Mouse (Mus musculus) forebrain, embryonic 10.5 days (tissue): ENCODE data around the gene Zfp869. TPM values are rescaled to one million over a fixed set of nuclear protein-coding genes. Genes with fewer than 3 reads are reported as not detected.
"Not testable (repeated sequence)": the region's sequence is repeated elsewhere in the genome, so short reads cannot be mapped to it uniquely, and the experiment has no call there.

Source experiments
- DNase-seq: peaks from one replicate; pipeline ENCODE4 v3.0.0-alpha.2; 2017; ENCODE audit warnings: low spot score; ENCODE audit errors: extremely low spot score
- H3K27ac ChIP-seq: fragments of 300-500 bp; sonication (generic); 2 replicates; pipeline ENCODE4 v1.5.1; 2016; ENCODE audit warnings: mild to moderate bottlenecking
- H3K27me3 ChIP-seq: fragments of 300-500 bp; sonication (generic); 2 replicates; pipeline ENCODE4 v1.6.1; 2016; ENCODE audit warnings: mild to moderate bottlenecking; ENCODE audit not compliant: poor library complexity, severe bottlenecking
- H3K36me3 ChIP-seq: fragments of 300-500 bp; sonication (generic); replicated peaks from 2 replicates; pipeline ENCODE4 v1.6.1; 2016; ENCODE audit warnings: mild to moderate bottlenecking, moderate library complexity
- H3K4me1 ChIP-seq: fragments of 300-500 bp; sonication (generic); 2 replicates; pipeline ENCODE4 v1.6.1; 2016
- H3K4me3 ChIP-seq: fragments of 300-500 bp; sonication (generic); 2 replicates; pipeline ENCODE4 v1.5.1; 2016; ENCODE audit warnings: mild to moderate bottlenecking, moderate library complexity
- H3K9me3 ChIP-seq: fragments of 300-500 bp; sonication (generic); 2 replicates; pipeline ENCODE4 v1.6.1; 2016; ENCODE audit warnings: mild to moderate bottlenecking, moderate library complexity
- WGBS: fragments of 180-500 bp; shearing (Covaris S2); methylation state at CpG from one replicate; pipeline ENCODE4 v1.1.7; 2016; 5-methylcytosine and 5-hydroxymethylcytosine counted together
- polyA plus RNA-seq: library from polyadenylated mRNA; unstranded; fragments of >200 nt; fragmentation: Nextera tagmentation; extraction: Ambion mirVana; gene quantifications from 2 replicates; pipeline ENCODE4 v1.2.1, GENCODE M21; 2016

The Zfp869 gene
- 31.6 and 33.6 TPM in 2 replicates for polyA plus RNA-seq

- not testable (repeated sequence) for DNase-seq, H3K4me3 ChIP-seq, H3K27ac ChIP-seq, H3K27me3 ChIP-seq
- peaks cover 14% of the 10 kb centered on the region for H3K4me1 ChIP-seq
- 94% methylated on average over 10 of the region's 10 CpGs for WGBS
- H3K9me3 ChIP-seq = peaks cover 15% of the 10 kb centered on the region
- H3K36me3 ChIP-seq = peaks cover 82% of the 10 kb centered on the region
Measured at GRCm38 (mm10) chr8:69710624-69711023, at the start of gene Zfp869. Gene Zfp869 (minus strand): TSS chr8:69710724.

- H3K4me1 ChIP-seq = no peaks in the 10 kb centered on the region
- H3K27me3 ChIP-seq = no peaks in the 10 kb centered on the region
- no peaks in the 10 kb centered on the region for H3K9me3 ChIP-seq
- no peak for DNase-seq
- H3K4me3 ChIP-seq = no peak overlapping the region
- H3K36me3 ChIP-seq = peaks cover 77% of the 10 kb centered on the region
- WGBS = 95% methylated on average over 5 of the region's 5 CpGs
- no peak overlapping the region for H3K27ac ChIP-seq
Measured at GRCm38 (mm10) chr8:69758316-69758715, 47.8 kb upstream of the Zfp869 start.

DNA sequence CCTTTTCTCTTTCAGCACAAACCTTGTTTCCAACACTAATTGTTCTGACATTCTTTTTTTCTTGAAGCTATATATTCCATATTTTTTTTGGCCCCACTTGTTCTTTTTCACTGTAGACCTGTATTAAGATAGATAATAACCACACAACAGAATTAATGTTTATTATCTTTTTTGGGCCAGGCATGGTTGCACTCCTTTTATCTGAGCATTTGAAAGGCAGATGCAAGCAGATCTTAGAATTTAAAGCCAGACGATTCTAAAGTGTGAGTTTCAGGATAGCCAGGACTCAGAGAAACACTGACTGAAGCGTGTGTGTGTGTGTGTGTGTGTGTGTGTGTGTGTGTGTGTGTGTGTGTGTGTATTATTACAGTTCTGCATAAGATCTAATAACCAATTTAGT lies 41.9 kb upstream of the Zfp869 start:
- Histone ChIP-seq H3K4me3 (no peak overlapping the region), H3K27me3 (no peaks in the 10 kb centered on the region), H3K4me1 (peaks cover 14% of the 10 kb centered on the region), H3K36me3 (peaks cover 30% of the 10 kb centered on the region), H3K27ac (no peak overlapping the region), H3K9me3 (no peaks in the 10 kb centered on the region)
- no peak for DNase-seq
- 91% methylated on average over 2 of the region's 2 CpGs for WGBS

DNA sequence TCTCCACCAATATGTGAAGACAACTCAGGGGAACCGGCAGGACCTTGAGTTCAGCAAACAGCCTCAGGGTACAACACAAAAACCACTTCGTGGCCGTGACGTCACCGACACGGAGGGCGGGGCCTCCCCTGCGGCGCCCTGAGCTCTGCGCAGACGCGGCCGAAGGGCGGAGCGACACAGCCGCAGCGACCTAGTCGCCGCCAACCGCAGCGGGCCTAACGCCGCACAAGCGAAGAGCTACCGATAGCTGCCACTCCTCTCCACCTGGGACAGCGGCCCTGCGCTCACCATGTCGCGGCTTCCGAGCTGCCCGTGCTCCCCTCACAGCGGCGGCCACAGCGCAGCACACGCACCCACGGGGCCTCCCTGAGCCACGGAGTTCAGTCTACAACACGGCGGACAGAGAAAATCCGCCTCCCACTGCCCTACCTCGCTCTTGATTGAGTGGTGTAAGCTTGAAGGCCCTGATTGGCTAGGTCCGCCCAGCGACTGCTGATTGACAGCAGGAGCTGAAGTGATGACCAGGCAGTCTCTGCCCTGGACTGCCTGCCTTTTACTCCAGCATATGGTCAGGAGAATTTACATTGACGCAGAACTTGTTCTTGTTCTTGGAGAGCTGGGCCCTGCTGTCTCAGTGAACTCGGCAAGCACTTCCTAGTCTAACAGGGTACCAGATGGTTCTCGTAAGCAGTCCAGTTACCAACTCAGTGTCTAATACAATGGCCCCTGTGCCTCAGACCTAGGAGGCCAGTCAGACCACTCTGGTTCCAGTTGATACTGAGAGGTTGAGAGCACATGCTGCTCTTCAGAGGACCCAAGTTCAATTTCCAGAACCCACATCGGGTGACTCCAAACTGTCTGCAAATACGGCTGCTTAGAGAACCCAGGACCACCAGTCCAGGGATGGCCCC lies 39.3 kb upstream of the Zfp869 start, which contains the start of gene Zfp963:
Gene Zfp963, minus strand, starts transcription at position 427 of the 911 bp plus-strand sequence.
- Histone ChIP-seq H3K27me3 (no peaks in the 10 kb centered on the region), H3K36me3 (peaks cover 17% of the 10 kb centered on the region), H3K4me3 (peak within 1 kb of the TSS; percentile 76), H3K27ac (peak within 1 kb of the TSS; percentile 98), H3K9me3 (no peaks in the 10 kb centered on the region), H3K4me1 (peaks cover 14% of the 10 kb centered on the region)
- DNase-seq = peak; percentile 94
- WGBS = 3% methylated on average over 48 of the region's 48 CpGs

- Histone ChIP-seq H3K27me3 (no peaks in the 10 kb centered on the region), H3K9me3 (no peaks in the 10 kb centered on the region), H3K27ac (no peak overlapping the region), H3K4me3 (no peak overlapping the region), H3K4me1 (no peaks in the 10 kb centered on the region), H3K36me3 (peaks cover 27% of the 10 kb centered on the region)
- DNase-seq = no peak
- 76% methylated on average over 2 of the region's 2 CpGs for WGBS
Measured at GRCm38 (mm10) chr8:69741231-69741630, 30.7 kb upstream of the Zfp869 start.

- no peak for DNase-seq
- H3K4me3 ChIP-seq = no peak overlapping the region
- peaks cover 27% of the 10 kb centered on the region for H3K36me3 ChIP-seq
- no peaks in the 10 kb centered on the region for H3K27me3 ChIP-seq
- no peaks in the 10 kb centered on the region for H3K9me3 ChIP-seq
- no peak overlapping the region for H3K27ac ChIP-seq
- WGBS = 92% methylated on average over 6 of the region's 6 CpGs
- no peaks in the 10 kb centered on the region for H3K4me1 ChIP-seq
Measured at GRCm38 (mm10) chr8:69740763-69741162, 30.2 kb upstream of the Zfp869 start.

DNA sequence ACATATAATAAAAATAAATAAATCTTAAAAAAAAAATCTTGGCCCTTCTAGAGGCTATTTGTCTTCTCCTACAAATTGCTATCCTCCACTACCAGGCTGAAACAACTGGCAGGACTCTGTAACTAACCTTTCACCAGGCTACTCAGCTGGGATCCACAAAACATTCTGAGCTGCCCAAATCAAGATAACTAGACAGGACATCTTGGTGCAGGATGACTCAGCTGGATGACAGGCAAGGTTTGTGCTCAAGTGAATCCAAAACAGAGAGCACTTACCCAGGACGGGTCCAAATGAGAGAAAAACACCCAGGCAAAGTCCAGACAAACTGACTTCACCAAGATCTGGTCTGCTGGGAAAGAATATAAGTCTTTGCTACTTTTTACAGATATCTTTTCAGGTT lies 25.0 kb upstream of the Zfp869 start:
- Histone ChIP-seq H3K9me3 (0 out of 2 replicates have a peak, but pooled peaks cover 6% of the 10 kb centered on the region), H3K36me3 (no peaks in the 10 kb centered on the region), H3K4me3 (no peak overlapping the region), H3K27me3 (no peaks in the 10 kb centered on the region), H3K4me1 (no peaks in the 10 kb centered on the region), H3K27ac (no peak overlapping the region)
- no peak for DNase-seq
- WGBS = 84% methylated on average over 1 of the region's 1 CpGs

DNA sequence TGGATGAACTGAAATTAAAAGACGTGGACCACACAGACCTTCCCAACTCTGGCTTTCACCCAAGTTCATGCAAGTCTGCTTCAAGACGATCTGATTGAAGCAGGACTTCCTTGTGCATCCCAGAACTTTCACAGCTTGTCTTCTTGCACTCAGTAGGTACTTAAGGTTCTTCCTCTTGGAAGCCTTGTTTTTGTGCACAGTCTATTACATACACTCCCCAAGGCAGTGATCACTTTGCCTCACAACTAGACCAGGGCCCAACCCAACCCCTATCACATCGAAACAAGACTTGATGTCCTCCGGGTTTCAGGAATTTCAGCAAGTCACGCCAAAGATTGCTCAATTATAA lies 6.7 kb upstream of the Zfp869 start:
- H3K27me3 ChIP-seq = no peaks in the 10 kb centered on the region
- peak overlapping the region; percentile 99 for H3K27ac ChIP-seq
- peaks cover 21% of the 10 kb centered on the region for H3K4me1 ChIP-seq
- H3K9me3 ChIP-seq = no peaks in the 10 kb centered on the region
- H3K36me3 ChIP-seq = peaks cover 18% of the 10 kb centered on the region
- 43% methylated on average over 5 of the region's 5 CpGs for WGBS
- DNase-seq = no peak
- H3K4me3 ChIP-seq = peak overlapping the region; percentile 92

GRCm38 (mm10) chr8:69716403-69717231 lies 6.1 kb upstream of the Zfp869 start:
- Histone ChIP-seq H3K4me3 (peak overlapping the region; percentile 92), H3K36me3 (peaks cover 24% of the 10 kb centered on the region), H3K27ac (peak overlapping the region; percentile 99), H3K4me1 (peaks cover 21% of the 10 kb centered on the region), H3K27me3 (no peaks in the 10 kb centered on the region), H3K9me3 (no peaks in the 10 kb centered on the region)
- DNase-seq = peak; percentile 92
- WGBS = under 1% methylated on average over 52 of the region's 52 CpGs

DNA sequence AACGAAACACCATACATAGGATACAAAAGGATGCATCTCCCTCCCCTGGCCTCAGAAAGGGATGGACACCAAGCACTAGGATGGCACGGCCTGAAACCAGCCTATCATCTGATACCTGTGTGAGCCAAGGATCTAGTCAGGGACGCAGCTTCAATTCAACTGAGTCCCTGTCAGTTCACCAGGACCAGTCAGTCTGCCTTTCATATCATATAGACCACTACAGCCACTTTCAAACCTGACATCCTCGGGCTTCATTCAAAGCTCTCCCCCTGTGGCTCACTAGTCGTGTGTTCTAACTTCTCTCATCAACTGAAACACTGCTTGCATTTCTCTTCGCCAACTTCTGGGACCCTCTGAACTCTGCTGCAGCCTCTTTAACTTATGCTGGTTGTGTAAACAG lies 4.8 kb upstream of the Zfp869 start:
- Histone ChIP-seq H3K27ac (no peak overlapping the region), H3K4me3 (peak overlapping the region; percentile 92), H3K36me3 (peaks cover 35% of the 10 kb centered on the region), H3K27me3 (no peaks in the 10 kb centered on the region), H3K9me3 (no peaks in the 10 kb centered on the region), H3K4me1 (peaks cover 21% of the 10 kb centered on the region)
- 89% methylated on average over 6 of the region's 6 CpGs for WGBS
- DNase-seq = no peak

GRCm38 (mm10) chr8:69713516-69713915 lies 3.0 kb upstream of the Zfp869 start:
- H3K9me3 ChIP-seq = no peaks in the 10 kb centered on the region
- DNase-seq = no peak
- 91% methylated on average over 8 of the region's 8 CpGs for WGBS
- no peak overlapping the region for H3K27ac ChIP-seq
- no peak overlapping the region for H3K4me3 ChIP-seq
- H3K27me3 ChIP-seq = no peaks in the 10 kb centered on the region
- peaks cover 54% of the 10 kb centered on the region for H3K36me3 ChIP-seq
- H3K4me1 ChIP-seq = peaks cover 21% of the 10 kb centered on the region

GRCm38 (mm10) chr8:69701810-69702209 lies 8.7 kb downstream of the Zfp869 start:
- no peaks in the 10 kb centered on the region for H3K4me1 ChIP-seq
- no peaks in the 10 kb centered on the region for H3K27me3 ChIP-seq
- H3K9me3 ChIP-seq = peaks cover 16% of the 10 kb centered on the region; the same call in 1 of the 2 replicates
- H3K4me3 ChIP-seq = no peak overlapping the region
- WGBS = 79% methylated on average over 6 of the region's 6 CpGs
- H3K36me3 ChIP-seq = peaks cover 52% of the 10 kb centered on the region
- no peak overlapping the region for H3K27ac ChIP-seq
- no peak for DNase-seq

DNA sequence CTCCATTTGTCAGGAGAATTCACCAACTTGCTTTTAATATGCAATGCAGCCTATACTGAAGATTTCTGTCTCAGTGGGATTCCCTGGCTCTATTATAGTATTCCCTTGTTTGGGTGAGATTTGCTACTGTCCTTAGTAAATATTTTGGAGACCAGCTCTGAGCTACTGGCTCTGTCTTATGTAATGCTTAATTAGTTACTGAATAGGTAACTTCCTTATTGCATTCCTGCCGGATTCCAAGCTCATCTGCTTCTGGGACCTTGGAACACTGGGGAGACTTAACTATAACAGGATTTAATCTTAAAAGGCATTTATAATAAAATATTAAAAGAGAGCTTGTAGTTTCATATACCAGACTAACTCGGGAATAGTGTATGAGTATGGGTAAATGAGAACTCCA lies 45.5 kb downstream of the Zfp869 start:
- Histone ChIP-seq H3K36me3 (peaks cover 32% of the 10 kb centered on the region), H3K9me3 (peaks cover 11% of the 10 kb centered on the region)
- not testable (repeated sequence) for H3K4me1 ChIP-seq, DNase-seq, H3K27me3 ChIP-seq, H3K4me3 ChIP-seq, H3K27ac ChIP-seq
- WGBS = 76% methylated on average over 2 of the region's 2 CpGs
